Mouse (Mus musculus): ENCODE data around the gene 2810004N23Rik. TPM values are rescaled to one million over a fixed set of nuclear protein-coding genes. Genes with fewer than 3 reads are reported as not detected.
A peak's percentile ranks its signal among the peaks of the same experiment; 100 is the strongest.

Gene 2810004N23Rik
- polyA plus RNA-seq, 1 experiment from 2014 or later, result 41.9 TPM

GRCm38 (mm10) chr8:124809419-124809818 is 53.5 kb downstream of the 2810004N23Rik start:
- ATAC-seq (ENCODE audit: insufficient number of reproducible peaks, insufficient read depth, low FRiP score, low read depth), result no peak
- Histone ChIP-seq H3K27ac (replicated peaks in 1 of 2; ENCODE audit: control insufficient read depth in 1 of 2, insufficient read depth in 1 of 2, low read depth in 2 of 2, low read length in 2 of 2) (no peak overlapping the region), H3K4me3 (ENCODE audit: control insufficient read depth in 1 of 2, insufficient read depth in 1 of 2, low read depth in 1 of 2, low read length in 2 of 2) (no peak overlapping the region), H3K9me3 (ENCODE audit: control insufficient read depth, low read length) (no peaks in the 10 kb centered on the region), H3K9ac (ENCODE audit: low read length) (no peak overlapping the region), H3K4me1 (ENCODE audit: control insufficient read depth in 2 of 2, insufficient read depth in 2 of 2, low read length in 2 of 2) (no peaks in the 10 kb centered on the region), H3K4me2 (ENCODE audit: low read length) (no peak overlapping the region), H3K27me3 (ENCODE audit: control insufficient read depth, insufficient read depth, low read length) (no peaks in the 10 kb centered on the region), H3K36me3 (ENCODE audit: control insufficient read depth, insufficient read depth, low read length) (no peaks in the 10 kb centered on the region)
- WGBS, result 65% methylated on average over 2 of the region's 2 CpGs

- Histone ChIP-seq H3K4me3 (ENCODE audit: control insufficient read depth in 1 of 2, insufficient read depth in 1 of 2, low read depth in 1 of 2, low read length in 2 of 2) (no peak overlapping the region), H3K4me2 (ENCODE audit: low read length) (no peak overlapping the region), H3K36me3 (ENCODE audit: control insufficient read depth, insufficient read depth, low read length) (no peaks in the 10 kb centered on the region), H3K4me1 (ENCODE audit: control insufficient read depth in 2 of 2, insufficient read depth in 2 of 2, low read length in 2 of 2) (no peaks in the 10 kb centered on the region), H3K27ac (replicated peaks in 1 of 2; ENCODE audit: control insufficient read depth in 1 of 2, insufficient read depth in 1 of 2, low read depth in 2 of 2, low read length in 2 of 2) (no peak overlapping the region), H3K9me3 (ENCODE audit: control insufficient read depth, low read length) (no peaks in the 10 kb centered on the region), H3K27me3 (ENCODE audit: control insufficient read depth, insufficient read depth, low read length) (no peaks in the 10 kb centered on the region), H3K9ac (ENCODE audit: low read length) (no peak overlapping the region)
- ATAC-seq (ENCODE audit: insufficient number of reproducible peaks, insufficient read depth, low FRiP score, low read depth), result no peak
- 80% methylated on average over 4 of the region's 4 CpGs for WGBS
Measured at GRCm38 (mm10) chr8:124805990-124806389, 56.9 kb downstream of the 2810004N23Rik start.

GRCm38 (mm10) chr8:124803824-124804702 is 58.9 kb downstream of the 2810004N23Rik start:
- no peaks in the 10 kb centered on the region for H3K27me3 ChIP-seq (ENCODE audit: control insufficient read depth, insufficient read depth, low read length)
- ATAC-seq (ENCODE audit: insufficient number of reproducible peaks, insufficient read depth, low FRiP score, low read depth), result no peak
- H3K4me1 ChIP-seq (ENCODE audit: control insufficient read depth in 2 of 2, insufficient read depth in 2 of 2, low read length in 2 of 2), result no peaks in the 10 kb centered on the region
- H3K9me3 ChIP-seq (ENCODE audit: control insufficient read depth, low read length), result no peaks in the 10 kb centered on the region
- WGBS, result 53% methylated on average over 12 of the region's 12 CpGs
- H3K9ac ChIP-seq (ENCODE audit: low read length), result no peak overlapping the region
- no peaks in the 10 kb centered on the region for H3K36me3 ChIP-seq (ENCODE audit: control insufficient read depth, insufficient read depth, low read length)
- H3K4me3 ChIP-seq (ENCODE audit: control insufficient read depth in 1 of 2, insufficient read depth in 1 of 2, low read depth in 1 of 2, low read length in 2 of 2), result no peak overlapping the region
- no peak overlapping the region for H3K27ac ChIP-seq (replicated peaks in 1 of 2; ENCODE audit: control insufficient read depth in 1 of 2, insufficient read depth in 1 of 2, low read depth in 2 of 2, low read length in 2 of 2)
- no peak overlapping the region for H3K4me2 ChIP-seq (ENCODE audit: low read length)

- no peak for ATAC-seq (ENCODE audit: insufficient number of reproducible peaks, insufficient read depth, low FRiP score, low read depth)
- H3K4me1 ChIP-seq (ENCODE audit: control insufficient read depth in 2 of 2, insufficient read depth in 2 of 2, low read length in 2 of 2), result no peaks in the 10 kb centered on the region
- peaks cover 22% of the 10 kb centered on the region for H3K27me3 ChIP-seq (ENCODE audit: control insufficient read depth, insufficient read depth, low read length)
- H3K4me2 ChIP-seq (ENCODE audit: low read length), result no peak overlapping the region
- H3K36me3 ChIP-seq (ENCODE audit: control insufficient read depth, insufficient read depth, low read length), result no peaks in the 10 kb centered on the region
- H3K9me3 ChIP-seq (ENCODE audit: control insufficient read depth, low read length), result no peaks in the 10 kb centered on the region
- 31% methylated on average over 11 of the region's 11 CpGs for WGBS
- H3K4me3 ChIP-seq (ENCODE audit: control insufficient read depth in 1 of 2, insufficient read depth in 1 of 2, low read depth in 1 of 2, low read length in 2 of 2), result no peak overlapping the region
- H3K27ac ChIP-seq (replicated peaks in 1 of 2; ENCODE audit: control insufficient read depth in 1 of 2, insufficient read depth in 1 of 2, low read depth in 2 of 2, low read length in 2 of 2), result no peak overlapping the region
- no peak overlapping the region for H3K9ac ChIP-seq (ENCODE audit: low read length)
Measured at GRCm38 (mm10) chr8:124800542-124800941, 62.4 kb downstream of the 2810004N23Rik start.

GRCm38 (mm10) chr8:124795781-124796488 is 67.0 kb downstream of the 2810004N23Rik start:
- peaks cover 12 to 25% of the 10 kb centered on the region in 2 experiments for H3K4me1 ChIP-seq (ENCODE audit: control insufficient read depth in 2 of 2, insufficient read depth in 2 of 2, low read length in 2 of 2)
- no peaks in the 10 kb centered on the region for H3K36me3 ChIP-seq (ENCODE audit: control insufficient read depth, insufficient read depth, low read length)
- no peak overlapping the region for H3K4me3 ChIP-seq (ENCODE audit: control insufficient read depth in 1 of 2, insufficient read depth in 1 of 2, low read depth in 1 of 2, low read length in 2 of 2)
- H3K4me2 ChIP-seq (ENCODE audit: low read length), result no peak overlapping the region
- H3K27me3 ChIP-seq (ENCODE audit: control insufficient read depth, insufficient read depth, low read length), result peaks cover 45% of the 10 kb centered on the region
- no peaks in the 10 kb centered on the region for H3K9me3 ChIP-seq (ENCODE audit: control insufficient read depth, low read length)
- no peak for ATAC-seq (ENCODE audit: insufficient number of reproducible peaks, insufficient read depth, low FRiP score, low read depth)
- H3K27ac ChIP-seq (replicated peaks in 1 of 2; ENCODE audit: control insufficient read depth in 1 of 2, insufficient read depth in 1 of 2, low read depth in 2 of 2, low read length in 2 of 2), result no peak overlapping the region
- H3K9ac ChIP-seq (ENCODE audit: low read length), result no peak overlapping the region
- 73% methylated on average over 8 of the region's 8 CpGs for WGBS

GRCm38 (mm10) chr8:124794486-124794780 is 68.5 kb downstream of the 2810004N23Rik start:
- Histone ChIP-seq H3K4me1 (ENCODE audit: control insufficient read depth in 2 of 2, insufficient read depth in 2 of 2, low read length in 2 of 2) (peaks cover 12 to 25% of the 10 kb centered on the region in 2 experiments), H3K9ac (ENCODE audit: low read length) (no peak overlapping the region), H3K4me2 (ENCODE audit: low read length) (peak overlapping the region; percentile 100), H3K36me3 (ENCODE audit: control insufficient read depth, insufficient read depth, low read length) (no peaks in the 10 kb centered on the region), H3K9me3 (ENCODE audit: control insufficient read depth, low read length) (no peaks in the 10 kb centered on the region), H3K27me3 (ENCODE audit: control insufficient read depth, insufficient read depth, low read length) (peaks cover 45% of the 10 kb centered on the region), H3K27ac (replicated peaks in 1 of 2; ENCODE audit: control insufficient read depth in 1 of 2, insufficient read depth in 1 of 2, low read depth in 2 of 2, low read length in 2 of 2) (no peak overlapping the region), H3K4me3 (ENCODE audit: control insufficient read depth in 1 of 2, insufficient read depth in 1 of 2, low read depth in 1 of 2, low read length in 2 of 2) (peak overlapping the region; percentile 38 to 70)
- no peak for ATAC-seq (ENCODE audit: insufficient number of reproducible peaks, insufficient read depth, low FRiP score, low read depth)
- WGBS, result under 1% methylated on average over 24 of the region's 25 CpGs

- Histone ChIP-seq H3K27me3 (ENCODE audit: control insufficient read depth, insufficient read depth, low read length) (peaks cover 45% of the 10 kb centered on the region), H3K27ac (replicated peaks in 1 of 2; ENCODE audit: control insufficient read depth in 1 of 2, insufficient read depth in 1 of 2, low read depth in 2 of 2, low read length in 2 of 2) (no peak overlapping the region), H3K36me3 (ENCODE audit: control insufficient read depth, insufficient read depth, low read length) (no peaks in the 10 kb centered on the region), H3K4me2 (ENCODE audit: low read length) (peak overlapping the region; percentile 100), H3K9me3 (ENCODE audit: control insufficient read depth, low read length) (no peaks in the 10 kb centered on the region), H3K4me3 (ENCODE audit: control insufficient read depth in 1 of 2, insufficient read depth in 1 of 2, low read depth in 1 of 2, low read length in 2 of 2) (peak overlapping the region; percentile 38 to 70), H3K4me1 (ENCODE audit: control insufficient read depth in 2 of 2, insufficient read depth in 2 of 2, low read length in 2 of 2) (peaks cover 12 to 25% of the 10 kb centered on the region in 2 experiments), H3K9ac (ENCODE audit: low read length) (no peak overlapping the region)
- under 1% methylated on average over 79 of the region's 81 CpGs for WGBS
- ATAC-seq (ENCODE audit: insufficient number of reproducible peaks, insufficient read depth, low FRiP score, low read depth), result peak; percentile 13; the same call in 1 of the 2 replicates
Measured at GRCm38 (mm10) chr8:124793661-124794485, 69.0 kb downstream of the 2810004N23Rik start.

All from heart, embryonic 14.5 days (tissue).